Mouse (Mus musculus) thymus, adult 2 months (tissue): ENCODE measurements at regions not wholly inside any gene's neighbourhood (a gene's known extent, or its start where the extent isn't known, plus 50 kb on each side); places are given as distances from the start of the nearest gene placed in this dataset.

Source experiments
- CTCF ChIP-seq: fragments of 200-500 bp; IDR thresholded peaks from 2 replicates; pipeline ENCODE4 v1.5.1; 2012; ENCODE audit warnings: mild to moderate bottlenecking, control low read depth, low read length, moderate library complexity, borderline replicate concordance; ENCODE audit not compliant: control insufficient read depth, poor library complexity, insufficient read depth; ENCODE audit errors: extremely low read depth
- POLR2A ChIP-seq: fragments of 200-500 bp; IDR thresholded peaks from 2 replicates; pipeline ENCODE4 v1.6.1; 2012; ENCODE audit warnings: mild to moderate bottlenecking, low read length, control low read depth, moderate library complexity; ENCODE audit not compliant: control insufficient read depth, poor library complexity, insufficient read depth; ENCODE audit errors: extremely low read depth

GRCm38 (mm10) chr7:73087496-73088185 is 287.7 kb upstream of the Rgma start:
- TF ChIP-seq POLR2A (no peak), CTCF (no peak)
